Mouse (Mus musculus) mouse trophoblast stem cell (cell line): ENCODE measurements around the gene Il33.
"Not testable (repeated sequence)": the region's sequence is repeated elsewhere in the genome, so short reads cannot be mapped to it uniquely, and the experiment has no call there.

Experiments used
- in situ Hi-C, 2 experiments: fragments of 300-500 bp; cut with MseI, MboI; formaldehyde crosslinking; loops; 2 replicates in 1 of 2; 3 replicates in 1 of 2; pipeline ENCODE4 v1.15.1; 2025

Gene Il33

DNA sequence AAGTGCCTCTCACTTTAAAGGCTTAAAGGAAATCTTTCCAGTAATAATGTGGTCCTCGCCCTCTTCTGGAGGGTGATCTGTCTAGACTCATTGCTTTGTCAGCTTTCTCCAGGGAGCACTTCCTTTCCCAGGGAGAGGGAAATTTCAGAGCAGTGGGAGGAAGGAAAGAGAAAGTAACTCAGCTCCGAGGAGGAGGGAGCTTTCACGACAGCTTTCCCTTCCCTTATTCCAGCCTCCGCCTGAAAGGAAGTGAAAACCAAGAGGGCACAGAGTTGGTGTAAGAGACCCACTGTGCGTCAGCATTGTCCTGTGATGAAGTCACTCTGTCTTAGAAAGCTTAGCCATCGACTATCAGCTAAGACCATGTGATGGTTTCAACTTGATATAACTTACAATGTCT is 15.3 kb downstream of the Il33 start:
- in situ Hi-C loops = no loop called here

DNA sequence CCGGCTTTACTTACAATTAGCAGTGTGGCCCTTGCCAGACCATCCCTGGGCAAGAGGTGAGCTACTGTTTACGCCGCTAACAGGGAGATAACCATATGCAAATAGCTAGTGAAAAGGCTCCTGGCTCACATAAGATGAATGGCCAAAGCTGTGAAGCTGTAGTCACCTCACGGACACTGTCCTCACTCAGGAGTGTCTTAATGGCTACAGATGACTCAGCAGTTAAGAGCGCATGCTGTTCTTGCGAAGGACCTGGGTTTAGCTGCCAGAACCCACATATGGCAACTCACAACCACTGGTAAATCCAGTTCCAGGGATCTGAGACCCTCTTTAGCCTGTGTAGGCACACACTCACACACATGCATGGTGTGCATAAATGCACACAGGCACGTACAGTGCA is 16.3 kb downstream of the Il33 start:
- in situ Hi-C loops = no loop called here

DNA sequence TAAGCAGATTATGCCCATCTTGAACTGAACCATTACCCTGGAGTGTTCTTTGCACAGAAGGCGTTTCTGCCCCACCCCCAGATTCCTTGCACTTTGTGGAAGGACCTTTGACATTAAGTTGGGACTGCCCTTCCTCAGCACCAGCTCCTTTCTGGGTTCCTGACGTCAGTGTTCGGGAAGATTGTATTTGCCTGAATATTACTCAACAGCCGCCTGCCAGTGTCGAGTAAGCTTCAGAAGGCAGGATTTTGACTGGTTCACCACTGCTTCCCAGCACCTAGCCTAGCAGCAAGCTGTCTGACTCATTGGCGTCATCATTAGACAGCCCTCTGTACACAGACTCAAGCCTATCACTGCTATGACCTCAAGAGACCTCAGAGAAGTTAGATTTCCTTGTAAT is 17.4 kb downstream of the Il33 start:
- in situ Hi-C loops = no loop called here

DNA sequence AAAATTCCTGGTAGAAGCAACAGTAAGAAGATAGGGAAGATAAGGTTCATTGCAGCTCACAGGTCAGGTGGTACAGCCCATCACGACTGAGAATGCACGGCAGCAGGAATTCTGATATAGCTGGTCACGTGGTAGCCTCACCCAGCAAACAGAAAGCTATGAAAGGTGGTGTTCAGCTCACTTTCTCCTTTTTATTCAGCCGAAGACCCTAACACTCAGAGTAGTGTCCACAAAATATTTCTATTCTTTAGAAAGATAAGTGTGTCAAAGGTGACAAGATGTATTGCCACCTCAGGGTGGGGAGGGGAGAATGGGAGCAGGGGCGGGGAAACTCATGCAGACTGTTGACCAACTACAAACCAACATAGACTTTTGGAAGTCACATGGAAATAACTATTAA is 19.5 kb downstream of the Il33 start:
- in situ Hi-C loops = no loop called here

DNA sequence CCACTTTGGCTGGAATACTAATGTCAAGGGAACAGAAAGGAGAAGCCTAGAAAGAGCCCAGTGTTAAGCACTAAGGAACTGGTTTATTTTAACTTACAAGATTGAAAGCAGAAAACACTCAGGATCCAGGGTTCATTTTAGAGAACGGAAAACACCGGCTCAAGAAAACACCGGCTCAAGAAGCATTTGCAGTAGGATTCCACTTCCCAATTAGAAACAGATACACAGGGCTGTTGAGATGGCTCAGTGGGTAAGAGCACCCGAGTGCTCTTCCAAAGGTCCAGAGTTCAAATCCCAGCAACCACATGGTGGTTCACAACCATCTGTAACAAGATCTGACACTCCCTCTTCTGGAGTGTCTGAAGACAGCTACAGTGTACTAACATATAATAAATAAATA is 20.0 kb downstream of the Il33 start:
- in situ Hi-C loops = not testable (repeated sequence)

DNA sequence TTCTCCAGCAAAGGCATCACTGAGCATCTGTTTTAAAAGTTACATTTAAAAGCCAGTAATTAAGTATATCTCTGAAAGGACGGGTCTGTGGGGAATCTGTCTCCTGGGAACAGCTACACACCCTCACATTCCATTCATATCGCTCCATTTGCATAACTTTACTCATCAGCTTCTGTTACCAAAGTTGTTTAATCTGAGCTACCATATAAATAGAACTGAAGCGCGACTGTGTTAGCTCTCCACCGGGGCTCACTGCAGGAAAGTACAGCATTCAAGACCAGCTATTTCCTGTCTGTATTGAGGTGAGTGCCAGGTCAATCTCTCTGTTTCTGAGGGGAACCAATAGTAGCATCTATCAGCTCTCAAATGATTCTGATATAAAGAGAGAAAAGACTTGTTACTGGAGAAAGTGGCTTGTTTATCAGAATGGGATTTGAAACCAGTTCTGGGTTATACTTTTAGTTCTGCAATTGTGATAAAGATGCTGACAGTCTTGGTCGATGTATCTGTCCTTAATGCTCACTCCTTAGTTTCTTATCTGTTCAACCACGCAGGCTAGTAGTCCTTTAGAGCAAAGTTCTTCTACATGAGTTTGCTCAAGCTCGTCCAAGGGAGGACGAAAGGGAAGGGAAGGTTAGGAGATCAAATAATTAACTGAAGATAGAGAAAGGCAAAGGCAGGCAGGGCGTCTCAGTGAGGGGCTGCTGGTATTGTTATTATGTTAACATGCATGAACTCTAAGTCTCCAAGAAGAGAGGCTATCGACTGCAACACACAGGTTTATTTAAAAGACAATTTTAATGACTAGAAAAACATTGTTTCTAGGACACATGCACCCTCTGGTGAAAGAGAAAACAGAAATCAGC is 20.9 kb downstream of the Il33 start:
- in situ Hi-C loops = no loop called here

DNA sequence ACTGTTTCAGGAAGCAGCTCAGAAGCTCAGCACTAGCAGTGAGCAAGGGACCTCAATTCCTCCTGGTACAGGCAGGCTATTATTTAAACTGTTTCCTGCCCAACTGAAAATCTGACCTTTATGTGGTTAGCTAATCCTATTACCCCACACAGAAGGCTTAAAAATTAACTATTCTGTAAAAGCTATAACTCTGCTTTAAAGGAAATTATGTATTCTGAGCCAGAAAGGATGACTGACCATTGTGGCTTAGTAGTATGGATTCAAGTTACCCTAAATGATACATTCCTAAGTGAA is 21.5 kb downstream of the Il33 start:
- in situ Hi-C loops = no loop called here

DNA sequence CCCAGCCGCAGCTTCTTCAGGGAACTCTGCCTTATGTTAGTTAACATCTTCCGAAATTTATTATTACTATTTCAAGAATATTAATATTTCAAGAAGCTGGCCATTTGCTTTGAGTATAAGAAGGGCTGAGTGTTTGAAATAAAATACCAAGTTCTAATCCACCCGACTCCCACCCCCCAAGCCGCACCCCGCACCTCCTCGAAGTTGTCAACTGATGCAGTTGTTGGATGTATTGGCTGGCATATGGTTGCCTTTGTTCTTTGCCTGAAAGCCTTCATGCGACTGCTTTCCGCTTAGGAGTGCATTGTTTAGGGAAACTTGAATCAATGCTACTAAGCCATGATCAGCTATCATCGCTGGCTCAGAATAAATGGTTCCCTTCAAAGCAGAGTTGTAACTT is 22.1 kb downstream of the Il33 start:
- in situ Hi-C loops = no loop called here

DNA sequence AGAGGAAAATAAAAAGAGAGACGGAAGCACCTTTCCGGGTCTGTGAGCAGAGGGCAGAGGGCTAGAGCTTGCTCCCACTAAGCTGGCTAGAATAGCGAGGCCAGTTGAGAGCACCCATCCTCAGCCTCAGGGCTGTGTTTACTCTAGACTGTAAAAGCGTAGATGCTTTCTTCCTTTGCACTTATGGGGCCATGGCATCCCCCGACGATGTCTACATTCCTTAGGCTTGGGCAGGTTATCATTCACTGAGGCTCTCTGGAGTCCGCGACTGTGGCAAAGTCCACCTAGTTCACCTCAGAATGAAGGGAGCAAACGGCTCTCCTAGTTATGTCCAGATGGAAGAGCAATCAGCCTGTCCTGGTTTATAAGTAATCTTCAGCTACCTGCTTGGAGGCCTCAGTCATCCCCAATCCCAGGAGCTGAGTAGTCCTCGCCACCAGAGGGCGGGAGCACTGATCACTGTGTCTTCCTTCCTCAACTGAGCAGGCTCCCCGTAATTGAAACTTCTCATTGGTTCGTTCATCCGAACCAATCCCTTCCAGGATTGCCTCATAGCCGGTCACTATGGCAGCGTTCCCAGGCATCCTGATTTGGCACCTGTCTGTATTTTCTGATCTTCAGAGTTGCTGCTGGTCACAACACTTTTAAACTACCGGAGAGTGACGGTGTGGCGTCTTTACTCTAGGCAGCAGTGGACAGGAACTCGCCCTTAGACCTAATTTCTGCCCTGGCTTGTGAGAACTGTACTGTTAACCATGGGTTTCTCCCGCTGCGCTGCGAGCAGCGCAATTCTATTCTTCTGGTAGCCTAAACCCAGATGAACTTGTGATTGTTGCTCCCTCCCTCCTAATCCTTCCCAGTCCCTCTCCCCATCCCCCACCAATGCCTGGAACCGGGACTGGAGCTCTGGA is 23.2 kb downstream of the Il33 start:
- in situ Hi-C loops = no loop called here

DNA sequence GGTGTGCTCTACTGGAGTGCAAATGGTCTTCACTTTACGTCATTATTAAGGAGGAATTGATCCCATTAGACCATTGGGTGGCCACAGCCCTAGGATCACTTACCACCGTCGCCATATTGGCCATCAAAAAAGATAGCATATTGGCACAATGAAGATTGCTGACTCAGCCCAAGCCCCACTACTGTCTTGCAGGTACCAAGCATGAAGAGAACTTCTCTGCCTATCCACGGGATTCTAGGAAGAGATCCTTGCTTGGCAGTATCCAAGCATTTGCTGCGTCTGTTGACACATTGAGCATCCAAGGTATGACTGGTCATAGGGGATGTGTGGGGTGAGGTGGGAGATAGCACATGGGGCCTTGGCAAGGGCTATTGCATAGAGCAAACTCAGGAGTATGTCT is 27.6 kb downstream of the Il33 start:
- in situ Hi-C loops = no loop called here

DNA sequence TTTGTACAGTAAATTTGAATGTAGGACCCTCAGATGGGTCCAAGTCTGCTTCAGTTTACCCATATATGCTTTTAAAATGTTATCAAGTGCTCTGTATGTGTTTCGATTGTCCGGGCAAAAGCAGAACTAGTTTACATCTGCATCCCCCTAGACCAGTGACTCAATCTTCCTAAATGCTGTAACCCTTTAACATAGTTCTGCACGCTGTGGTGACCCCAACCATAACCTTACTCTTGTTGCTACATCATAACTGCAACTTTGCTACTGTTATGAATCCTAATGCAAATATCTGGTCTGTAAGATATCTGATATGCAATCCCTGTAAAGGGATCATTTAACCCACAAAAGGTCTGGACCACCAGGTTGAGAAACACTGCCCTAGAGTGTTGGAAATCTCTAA is 28.9 kb downstream of the Il33 start:
- in situ Hi-C loops = no loop called here

DNA sequence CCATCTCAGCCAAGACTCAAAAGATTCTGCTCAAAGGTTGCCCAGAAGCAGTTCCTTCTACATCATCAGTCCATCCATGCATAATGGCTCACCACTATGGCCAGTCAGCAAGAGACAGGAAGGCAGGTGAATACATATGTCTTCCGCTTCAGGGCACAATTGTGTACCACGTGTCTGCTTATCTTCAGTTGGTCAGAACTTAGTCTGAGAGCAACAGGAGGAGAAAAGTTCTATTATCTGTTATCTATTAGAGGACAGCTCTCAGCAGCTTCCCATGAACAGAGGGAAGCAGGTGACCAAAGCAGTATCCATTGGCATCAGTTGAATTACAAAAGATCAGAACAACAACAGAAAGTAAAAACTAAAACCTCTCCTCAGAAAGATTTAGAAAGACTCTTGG is 30.5 kb downstream of the Il33 start:
- in situ Hi-C loops = no loop called here

DNA sequence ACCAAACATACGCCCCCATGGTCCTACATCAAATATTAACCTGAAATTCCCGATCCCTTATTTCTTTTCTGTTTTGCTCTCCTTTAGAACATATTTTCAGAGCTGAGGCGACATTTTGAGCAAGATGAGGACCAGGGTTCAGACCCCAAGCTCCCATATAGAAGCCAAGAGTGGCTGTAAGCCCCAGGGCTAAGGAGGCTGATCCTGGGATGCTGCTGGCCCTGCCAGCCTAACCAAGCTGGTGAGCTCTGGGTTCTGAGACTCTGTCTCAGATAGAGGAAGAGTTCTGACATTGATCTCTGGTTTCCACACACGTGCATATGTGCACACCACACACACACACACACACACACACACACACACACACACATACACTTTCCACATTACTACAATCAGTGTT is 36.0 kb downstream of the Il33 start:
- in situ Hi-C loops = no loop called here

DNA sequence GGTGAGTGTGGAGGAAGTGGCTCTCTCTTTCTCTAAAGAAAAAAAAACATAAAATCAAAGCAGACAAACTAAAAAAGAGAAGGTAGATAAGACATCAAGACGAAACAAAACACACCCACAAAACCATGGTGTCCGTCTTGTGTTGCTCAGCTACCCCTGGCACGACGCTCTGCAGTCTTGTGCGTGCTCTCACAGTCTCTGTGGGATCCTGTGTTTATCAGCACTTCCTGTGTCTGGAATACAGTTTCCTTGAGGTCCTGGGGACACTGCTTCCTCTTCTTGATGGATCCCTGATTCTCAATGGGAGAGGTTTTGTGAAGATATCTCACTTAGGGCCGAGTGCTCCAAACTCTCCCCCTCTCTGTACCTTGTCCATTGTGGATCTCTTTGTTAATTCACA is 36.9 kb downstream of the Il33 start:
- in situ Hi-C loops = no loop called here

DNA sequence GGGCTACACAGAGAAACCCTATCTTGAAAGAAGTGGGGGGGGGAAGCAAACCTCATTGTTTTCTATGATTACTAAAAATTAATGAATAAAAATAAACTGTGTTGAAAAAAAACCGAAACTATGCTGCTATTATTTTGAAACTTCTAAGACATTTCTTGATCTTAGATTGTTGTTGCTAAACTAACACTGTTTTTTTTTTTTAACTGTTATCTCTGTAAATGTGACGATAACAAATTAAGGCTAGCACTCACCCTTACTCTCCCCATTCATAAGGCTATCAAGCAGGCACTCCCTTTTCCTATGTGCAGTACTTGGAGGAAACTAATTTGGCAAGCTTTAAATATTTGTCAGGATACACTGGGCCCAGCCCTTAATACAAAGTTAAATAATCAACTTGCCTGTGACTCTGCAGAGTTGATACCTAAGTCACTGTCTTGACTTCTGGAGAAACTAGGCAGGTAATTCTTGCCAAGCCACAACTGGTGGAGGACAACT is 38.7 kb downstream of the Il33 start:
- in situ Hi-C loops = no loop called here

DNA sequence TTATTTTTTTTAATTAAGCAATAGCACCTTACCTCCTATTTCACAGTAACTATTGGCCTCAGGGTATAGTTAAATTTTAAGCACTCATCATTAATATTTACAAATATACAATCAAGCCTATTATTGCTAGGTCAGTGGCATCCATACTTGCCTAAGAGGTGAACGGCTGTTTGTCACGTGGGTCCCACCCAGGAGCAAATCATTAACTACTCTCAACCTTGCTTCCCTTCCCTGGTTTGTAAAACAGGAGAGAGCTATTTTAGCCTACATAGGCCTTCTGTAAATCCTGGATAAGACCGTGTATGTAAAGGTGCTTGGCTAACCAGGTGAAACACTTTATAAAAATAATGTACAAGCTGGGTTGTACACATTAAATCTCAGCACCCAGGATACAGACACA is 43.0 kb downstream of the Il33 start:
- in situ Hi-C loops = no loop called here

DNA sequence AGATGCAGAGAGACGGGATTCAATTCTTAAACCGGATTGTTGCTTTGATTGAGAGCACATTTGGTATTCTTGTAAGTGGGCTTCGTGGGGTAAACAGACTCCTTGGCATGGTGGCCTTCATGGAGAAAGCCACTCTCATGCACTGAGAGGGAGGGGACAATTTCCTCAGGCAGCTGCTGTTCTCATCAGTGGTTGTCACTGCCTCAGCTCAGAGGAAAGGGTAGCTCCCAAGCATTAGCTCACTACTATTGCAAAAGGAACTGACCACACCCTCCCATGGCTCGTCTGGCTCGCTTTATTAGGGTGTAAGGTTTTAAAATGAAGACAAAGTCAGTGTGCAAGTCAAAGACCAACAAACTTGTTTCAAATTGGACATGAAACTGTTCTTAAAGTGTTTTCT is 48.5 kb downstream of the Il33 start:
- in situ Hi-C loops = loop anchor here in 1 of 2 experiments (10.0 kb wide), 1 partner anchor 149 kb away; no protein-coding TSS in a partner anchor

DNA sequence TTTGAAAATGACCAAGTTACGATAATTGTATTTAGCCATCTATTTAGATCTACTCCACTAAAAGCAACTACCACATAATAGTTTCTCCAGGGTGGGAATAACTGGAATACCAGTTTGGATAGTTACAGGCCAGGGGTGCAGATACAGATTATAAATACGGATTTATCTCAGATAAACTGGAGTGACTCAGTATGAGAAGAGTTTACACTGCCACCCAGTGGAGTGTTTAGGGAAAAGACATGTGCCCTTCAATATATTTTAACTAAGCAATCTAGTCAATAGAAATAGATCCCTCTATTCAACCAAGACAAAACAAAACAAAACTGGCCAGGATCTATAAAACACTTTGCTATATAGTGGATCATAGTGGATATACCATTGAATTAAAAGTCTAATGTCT is 53.9 kb downstream of the Il33 start:
- in situ Hi-C loops = loop anchor here (5.0 to 10.0 kb wide), 2 partner anchors 152 to 154 kb away; no protein-coding TSS in a partner anchor

DNA sequence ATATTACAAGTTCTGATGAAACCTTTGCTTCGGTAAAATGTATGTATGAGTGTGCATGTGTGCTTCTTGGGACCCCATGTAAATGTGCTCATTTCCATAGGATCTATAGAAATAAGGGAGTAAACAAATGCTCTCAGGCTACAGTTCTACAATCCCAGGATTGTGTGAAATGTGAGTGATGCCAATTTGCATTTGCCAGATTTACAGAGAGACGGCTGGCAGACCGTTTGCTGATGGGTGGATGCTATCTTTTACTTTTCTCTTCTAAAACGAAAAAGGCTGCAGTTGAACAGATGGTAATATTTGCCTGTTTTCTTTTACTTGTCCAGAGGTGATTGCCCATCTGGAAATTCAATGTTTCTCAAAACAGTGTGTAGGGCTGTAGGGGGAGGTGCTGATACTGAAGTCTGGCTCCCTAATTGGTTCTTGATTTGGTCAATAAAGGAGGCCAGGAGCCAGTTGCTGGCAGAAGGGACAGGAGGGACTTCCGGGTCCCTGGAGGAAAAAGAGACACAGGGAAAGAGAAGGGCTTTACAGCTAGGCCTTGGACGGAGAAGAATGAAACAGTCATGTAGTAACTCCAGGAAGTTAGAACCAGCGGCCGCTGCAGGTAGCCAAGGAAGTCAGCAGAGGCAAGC is 54.7 kb downstream of the Il33 start:
- in situ Hi-C loops = loop anchor here (5.0 to 10.0 kb wide), 2 partner anchors 152 to 155 kb away; no protein-coding TSS in a partner anchor

DNA sequence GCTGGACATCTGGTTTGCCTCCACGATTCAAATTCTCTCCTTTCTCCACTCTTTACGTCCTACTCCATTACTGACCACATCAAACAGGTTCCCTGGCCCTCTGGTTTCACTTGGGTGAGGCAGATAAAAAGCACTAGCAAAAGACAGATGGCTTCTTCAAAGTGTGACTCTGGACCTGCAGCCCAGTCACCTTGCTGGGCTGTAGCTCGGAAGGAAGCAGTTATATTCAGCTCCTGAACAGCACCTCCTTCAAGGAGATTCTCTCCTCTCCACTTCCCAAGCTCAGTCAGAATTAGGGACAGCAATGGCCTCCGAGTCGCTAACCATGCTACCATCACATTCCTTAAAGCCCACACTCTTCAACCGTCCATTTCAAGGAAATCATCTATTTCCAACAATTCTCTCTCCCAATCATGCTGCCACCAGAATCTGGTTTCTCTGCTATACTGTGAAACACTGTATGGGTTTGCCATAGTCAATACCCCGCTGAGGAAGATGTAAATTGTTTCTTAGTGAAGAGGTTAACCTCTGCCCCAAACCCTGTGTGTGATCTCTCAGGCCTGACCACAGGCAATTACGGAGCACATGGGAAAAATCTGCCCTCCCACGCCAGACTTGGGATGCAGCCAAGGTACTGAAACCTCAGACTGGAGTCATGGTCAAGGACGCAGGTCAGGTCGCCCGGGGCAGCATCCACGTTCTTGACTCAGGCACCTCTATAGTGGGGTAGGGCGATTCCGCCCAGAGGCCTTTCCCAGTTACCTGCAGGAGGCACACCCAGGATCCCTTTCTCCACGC is 59.5 kb downstream of the Il33 start:
- in situ Hi-C loops = no loop called here

DNA sequence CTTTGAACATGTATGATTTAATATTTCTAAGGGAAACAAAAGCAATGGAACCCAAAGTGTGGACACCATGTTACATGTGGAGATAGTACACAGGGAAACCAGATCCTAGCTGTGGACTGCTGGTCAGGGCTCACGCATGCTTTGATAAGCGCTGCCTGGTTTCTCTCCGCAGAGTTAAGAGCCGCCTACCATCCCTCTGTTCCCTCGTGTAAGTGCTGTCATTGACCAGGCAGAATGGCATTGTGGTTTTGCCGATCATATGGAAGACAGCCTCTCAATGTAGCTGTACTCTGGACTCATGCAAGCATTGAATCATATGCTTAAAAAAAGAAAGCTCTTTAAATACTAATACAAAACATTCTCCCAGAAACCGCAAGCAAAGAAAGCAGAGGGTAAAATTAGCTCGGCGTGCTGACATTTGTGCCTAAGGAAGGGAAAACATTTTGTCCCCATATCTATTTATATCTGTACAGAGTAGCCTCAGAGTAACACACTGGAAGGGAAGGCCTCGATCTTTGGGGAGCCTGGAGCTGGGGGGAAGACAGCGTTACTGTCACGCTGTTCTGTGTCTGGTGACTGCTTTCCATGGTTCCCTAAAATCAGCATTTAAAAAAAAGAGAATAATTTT is 61.7 kb downstream of the Il33 start:
- in situ Hi-C loops = no loop called here
